In the genomic region with DNA sequence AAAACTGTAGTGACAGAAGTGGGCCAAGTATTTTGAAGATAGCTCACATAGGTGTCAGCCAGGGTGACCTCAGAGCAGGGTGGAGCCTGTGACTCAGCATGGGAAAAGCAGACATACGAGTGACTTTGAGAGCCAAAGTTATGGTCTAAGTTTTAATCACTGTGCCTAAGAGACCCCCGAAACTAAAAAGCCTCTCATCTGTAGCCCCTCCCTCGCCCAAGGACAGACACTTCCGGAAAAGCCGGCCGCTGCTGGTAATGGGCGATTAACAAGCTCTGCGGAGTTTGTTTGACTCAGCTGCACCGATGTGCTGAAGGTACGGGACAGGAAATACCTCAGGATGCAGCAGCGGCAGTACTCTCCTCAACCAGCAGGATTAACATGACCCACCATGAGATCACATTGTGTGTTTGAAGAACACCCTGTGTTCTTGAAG, we compare ENCODE assay signal across 8 mouse cellular contexts.
DNase-seq lines count a peak whose midpoint lies in the region; ATAC-seq lines count a peak whose summit lies in the region.

No protein-coding gene starts in this region.

- ATAC-seq in inflammation-experienced regulatory T-cells, adult 6 months, result peak; percentile 84
- ATAC-seq in neutrophil, adult 5-6 weeks (ENCODE audit: extremely low read depth, insufficient number of reproducible peaks, low FRiP score, poor library complexity, severe bottlenecking), result peak; percentile 59; the same call in 1 of the 2 replicates

- peak; percentile 10 to 19 for DNase-seq in kidney, adult 8-10 months
- DNase-seq in kidney, adult 9 months, result no peak
- peak; percentile 25 for DNase-seq in adrenal gland, postnatal 10 days
- no peak for DNase-seq in layer of hippocampus, adult 9-11 months
- no peak for DNase-seq in frontal cortex, postnatal 25 days (ENCODE audit: low spot score in 2 of 2)
- no peak for DNase-seq in frontal cortex, postnatal 36 days (ENCODE audit: low spot score in 2 of 2)

Comparison
In these comparisons a context has a peak if more than half of its experiments do, and no peak if none do; other contexts are left out.
1. DNase-seq: peak in kidney, adult 8-10 months (2 of 2) and adrenal gland, postnatal 10 days (single experiment); none in kidney, adult 9 months (single experiment), layer of hippocampus, adult 9-11 months (single experiment), frontal cortex, postnatal 25 days (0 of 2) and frontal cortex, postnatal 36 days (0 of 2).